11 mouse cellular contexts compared by ENCODE assay signal in genomic region chr14:59721957-59722356, GRCm38 (mm10).
A peak's percentile ranks its signal among the peaks of the same experiment; 100 is the strongest.
DNase-seq lines count a peak whose midpoint lies in the region; ATAC-seq and TF ChIP-seq lines count a peak whose summit lies in the region.
"Had no signal": no experiment of that assay in that cellular context is flagged by ENCODE, and none has a peak within 500 bp of the region (broad histone marks: within the 10 kb centered on the region; RNA-seq: fewer than 3 reads in every experiment).

No protein-coding gene starts in this region.

- H3K9me3 ChIP-seq in liver, postnatal 0 days (ENCODE audit: low read length) = no peaks in the 10 kb centered on the region
- H3K9me3 ChIP-seq in midbrain, embryonic 16.5 days (replicated peaks; ENCODE audit: control insufficient read depth, low read length, poor library complexity, severe bottlenecking) = no peaks in the 10 kb centered on the region
- H3K9me3 ChIP-seq: neural tube, embryonic 12.5 days had no signal

- H3K36me3 ChIP-seq in liver, postnatal 0 days (replicated peaks; ENCODE audit: insufficient read depth, low read length) = no peaks in the 10 kb centered on the region
- H3K36me3 ChIP-seq in myocyte (ENCODE audit: control insufficient read depth, insufficient read depth) = no peaks in the 10 kb centered on the region
- no peaks in the 10 kb centered on the region for H3K36me3 ChIP-seq in midbrain, embryonic 16.5 days (ENCODE audit: control insufficient read depth, insufficient read depth, low read length)
- H3K36me3 ChIP-seq: neural tube, embryonic 12.5 days had no signal

- H3K79me2 ChIP-seq in myocyte (ENCODE audit: control insufficient read depth, insufficient read depth) = no peaks in the 10 kb centered on the region

- no peak for DNase-seq in frontal cortex, postnatal 10 days (ENCODE audit: low spot score in 2 of 2)
- no peak for DNase-seq in liver, postnatal 0 days
- no peak for DNase-seq in liver
- no peak for DNase-seq in embryo, embryonic 9.5 days (ENCODE audit: extremely low spot score)
- DNase-seq: embryo, embryonic 11 days had no signal

- TF ChIP-seq POLR2A in myocyte (IDR thresholded peaks at IDR 0.05; ENCODE audit: insufficient read length, low read depth) = no peak

- 64% methylated on average over 4 of the region's 4 CpGs for WGBS in liver, postnatal 0 days (ENCODE audit: insufficient replicate concordance)
- WGBS in midbrain, embryonic 16.5 days = 83% methylated on average over 4 of the region's 4 CpGs

- H3K4me1 ChIP-seq in liver, postnatal 0 days (ENCODE audit: insufficient read depth) = no peaks in the 10 kb centered on the region; the same call in 1 of the 2 replicates
- no peaks in the 10 kb centered on the region for H3K4me1 ChIP-seq in midbrain, embryonic 16.5 days (ENCODE audit: control insufficient read depth, insufficient read depth, low read length)
- H3K4me1 ChIP-seq: neural tube, embryonic 12.5 days had no signal

- no peak overlapping the region for H3K9ac ChIP-seq in liver, postnatal 0 days (replicated peaks)
- no peak overlapping the region for H3K9ac ChIP-seq in midbrain, embryonic 16.5 days (ENCODE audit: low read depth, low read length)
- H3K9ac ChIP-seq: liver, embryonic 14.5 days; neural tube, embryonic 12.5 days had no signal

- peak; percentile 22; the same call in 1 of the 2 replicates for ATAC-seq in frontal cortex, adult (ENCODE audit: low TSS enrichment)
- peak; percentile 23; the same call in 1 of the 2 replicates for ATAC-seq in liver, postnatal 0 days
- peak; percentile 84 for ATAC-seq in granulocyte monocyte progenitor cell, adult 5-6 weeks (replicated peaks; ENCODE audit: poor library complexity, severe bottlenecking)
- ATAC-seq in midbrain, embryonic 16.5 days = no peak

- no peaks in the 10 kb centered on the region for H3K27me3 ChIP-seq in liver, postnatal 0 days (ENCODE audit: insufficient read depth, low read length)
- H3K27me3 ChIP-seq in myocyte (ENCODE audit: control insufficient read depth, insufficient read depth, insufficient read length) = no peaks in the 10 kb centered on the region
- no peaks in the 10 kb centered on the region for H3K27me3 ChIP-seq in midbrain, embryonic 16.5 days (ENCODE audit: control insufficient read depth, insufficient read depth, low read depth, low read length)

- no peak overlapping the region for H3K4me2 ChIP-seq in liver, postnatal 0 days (ENCODE audit: low read depth, low read length)
- peak overlapping the region; percentile 58 for H3K4me2 ChIP-seq in myocyte (ENCODE audit: low read depth)
- no peak overlapping the region for H3K4me2 ChIP-seq in midbrain, embryonic 16.5 days (ENCODE audit: low read length)
- H3K4me2 ChIP-seq: neural tube, embryonic 12.5 days had no signal

- no peak for TF ChIP-seq EP300 in liver, postnatal 0 days (IDR thresholded peaks at IDR 0.05; ENCODE audit: low read depth)

- no peak overlapping the region for H3K27ac ChIP-seq in liver, postnatal 0 days (ENCODE audit: low read depth)
- H3K27ac ChIP-seq in midbrain, embryonic 16.5 days (ENCODE audit: low read length) = no peak overlapping the region
- H3K27ac ChIP-seq: liver, embryonic 14.5 days; neural tube, embryonic 12.5 days had no signal

- H3ac ChIP-seq in myocyte (ENCODE audit: control insufficient read depth, insufficient read length) = no peak overlapping the region

- no peak overlapping the region for H3K4me3 ChIP-seq in liver, postnatal 0 days (ENCODE audit: low read depth, low read length)
- H3K4me3 ChIP-seq in myocyte = no peak overlapping the region
- no peak overlapping the region for H3K4me3 ChIP-seq in midbrain, embryonic 16.5 days (ENCODE audit: low read depth, low read length)
- H3K4me3 ChIP-seq: neural tube, embryonic 12.5 days had no signal

- no peak for TF ChIP-seq CTCF in liver, postnatal 0 days (IDR thresholded peaks at IDR 0.05; ENCODE audit: low read depth)

TF ChIP-seq in myocyte, 11 proteins besides CTCF, POLR2A, EP300 and RAD21:
- no peak for TF ChIP-seq USF1 (IDR thresholded peaks at IDR 0.05; ENCODE audit: low read depth)
- TF ChIP-seq TCF12 (IDR thresholded peaks at IDR 0.05; ENCODE audit: insufficient read depth, poor library complexity, severe bottlenecking) = peak; percentile 95
- TF ChIP-seq MYOG (IDR thresholded peaks at IDR 0.05; ENCODE audit: control insufficient read depth in 1 of 3, insufficient read depth in 1 of 3, insufficient read length in 2 of 3, low read depth in 2 of 3) = peak; percentile 41 to 95 (median 91)
- TF ChIP-seq TCF3 (IDR thresholded peaks at IDR 0.05; ENCODE audit: insufficient read length, low read depth) = peak; percentile 77
- no peak for TF ChIP-seq E2F4 (IDR thresholded peaks at IDR 0.05; ENCODE audit: insufficient read depth)
- peak; percentile 86 to 98 (median 92) for TF ChIP-seq MYOD1 (IDR thresholded peaks at IDR 0.05; ENCODE audit: control insufficient read depth in 1 of 3, insufficient read length in 2 of 3, low read depth in 2 of 3)
- no peak for TF ChIP-seq POLR2AphosphoS2 (IDR thresholded peaks at IDR 0.05; ENCODE audit: insufficient read length, low read depth)
- no peak for TF ChIP-seq CEBPB (IDR thresholded peaks at IDR 0.05; ENCODE audit: insufficient read depth, poor library complexity, severe bottlenecking)
- no peak for TF ChIP-seq SRF (IDR thresholded peaks at IDR 0.05; ENCODE audit: control insufficient read depth, insufficient read length, low read depth)
- TF ChIP-seq REST (IDR thresholded peaks at IDR 0.05; ENCODE audit: insufficient read depth, insufficient read length) = no peak
